Mouse (Mus musculus): Measurements from ENCODE around the gene Mfsd4b1.

- TF ChIP-seq POLR2A (IDR thresholded peaks at IDR 0.05; ENCODE audit: borderline replicate concordance, insufficient read depth, low read length) (no peak), CTCF (IDR thresholded peaks at IDR 0.05; ENCODE audit: borderline replicate concordance, insufficient read depth, low read depth, low read length) (no peak)
Measured at GRCm38 (mm10) chr10:40063291-40063890, 38.3 kb upstream of the Mfsd4b1 start.
